In genomic region chr11:12231481-12232035, GRCm38 (mm10) we compare ENCODE assay signal across 8 mouse cellular contexts.
DNase-seq lines count a peak whose midpoint lies in the region.

No protein-coding gene starts in this region.

- intact Hi-C loops in left cerebral cortex, postnatal 25 days (cut with DNase I): no loop called here

- peak; percentile 7 for DNase-seq in 416B (ENCODE audit: low read depth)
- peak; percentile 56 to 76 for DNase-seq in adrenal gland, postnatal 36 days
- DNase-seq in frontal cortex, postnatal 25 days (ENCODE audit: low spot score in 2 of 2): peak; percentile 46 to 60
- DNase-seq in kidney, adult 9 months: peak; percentile 78
- DNase-seq in left cerebral cortex, postnatal 25 days (ENCODE audit: low spot score in 2 of 2): peak; percentile 71 to 74
- peak; percentile 64 to 75 for DNase-seq in right cerebral cortex, adult 2 months (ENCODE audit: low spot score in 2 of 2)
- DNase-seq in T-cell, adult 2 months (ENCODE audit: low spot score): no peak
- no peak for DNase-seq in retina, embryonic 14.5 days (ENCODE audit: low spot score)

Comparison
In these comparisons a context has a peak if more than half of its experiments do, and no peak if none do; other contexts are left out.
1. DNase-seq: peak in 416B (single experiment), adrenal gland, postnatal 36 days (2 of 2), frontal cortex, postnatal 25 days (2 of 2), kidney, adult 9 months (single experiment), left cerebral cortex, postnatal 25 days (2 of 2) and right cerebral cortex, adult 2 months (2 of 2); none in T-cell, adult 2 months (single experiment) and retina, embryonic 14.5 days (single experiment).